Mouse (Mus musculus): ENCODE results near the gene Etnk1. TPM values are rescaled to one million over a fixed set of nuclear protein-coding genes. Genes with fewer than 3 reads are reported as not detected.

Etnk1 gene
- total RNA-seq (2014; rRNA removed; ENCODE audit: low replicate concordance) (20.6 and 22.0 TPM in 2 replicates), polyA plus RNA-seq (2015; fragmentation: Nextera tagmentation; extraction: Ambion mirVana) (7.0 and 7.4 TPM in 2 replicates)

DNA sequence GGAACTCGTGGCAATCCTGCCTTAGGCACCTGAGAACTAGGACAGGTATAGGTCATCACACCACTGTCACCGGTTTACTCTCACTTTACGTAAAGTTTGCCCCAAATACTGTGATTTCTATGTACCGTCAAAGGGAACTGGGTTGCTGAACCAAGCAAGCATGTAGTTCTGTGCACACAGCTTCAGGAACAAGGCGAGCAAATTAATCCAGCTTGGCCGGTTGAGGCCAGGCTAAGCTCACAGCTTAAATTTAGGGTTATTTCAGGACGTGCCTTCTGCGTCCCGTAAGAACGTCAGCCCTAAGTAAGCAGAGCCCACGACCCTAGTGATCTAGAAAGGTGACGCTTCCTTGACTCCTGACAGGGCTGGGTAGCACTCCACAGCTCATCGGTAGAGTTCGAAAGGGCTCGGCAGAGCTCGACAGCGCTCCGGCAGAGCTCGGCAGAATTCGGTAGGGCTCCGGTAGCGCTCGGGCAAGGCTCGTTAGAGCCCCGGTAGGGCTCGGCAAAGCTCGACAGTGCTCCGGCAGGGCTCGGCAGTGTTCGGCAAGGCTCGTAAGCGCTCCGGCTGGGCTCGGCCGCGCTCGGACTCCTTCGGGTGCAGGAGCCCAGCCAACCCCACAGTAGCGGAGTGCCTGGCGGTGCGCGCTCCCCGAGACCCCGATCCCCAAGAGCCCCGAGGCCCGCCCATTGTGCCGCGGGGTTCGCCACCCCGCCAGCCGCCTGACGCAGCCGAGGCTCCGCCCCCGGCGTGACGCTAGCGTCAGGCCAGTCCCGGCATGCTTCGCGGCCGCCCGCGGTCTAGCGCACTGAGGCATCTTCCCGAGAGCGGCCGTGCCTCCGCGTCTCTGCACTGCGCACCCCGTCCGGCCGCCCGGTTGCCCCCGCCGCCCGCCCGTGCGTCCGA, at the start of gene Etnk1:
Gene Etnk1 (plus strand): TSS at position 770 of the 906 bp plus-strand sequence.
- ATAC-seq (ENCODE audit: insufficient read depth, low read depth), result peak; percentile 95
- H3K9ac ChIP-seq (replicated peaks; ENCODE audit: low read depth, low read length), result peak within 1 kb of the TSS; percentile 90
- H3K4me2 ChIP-seq (ENCODE audit: low read depth, low read length), result peak within 1 kb of the TSS; percentile 99
- no peaks in the 10 kb centered on the region for H3K9me3 ChIP-seq (replicated peaks; ENCODE audit: control insufficient read depth, low read length)
- 1% methylated on average over 72 of the region's 81 CpGs for WGBS
- peak within 1 kb of the TSS; percentile 93 for H3K4me3 ChIP-seq (ENCODE audit: low read depth, low read length)
- peaks cover 22% of the 10 kb centered on the region; the same call in 1 of the 2 replicates for H3K4me1 ChIP-seq (ENCODE audit: control insufficient read depth, insufficient read depth)
- 0 out of 2 replicates have a peak, but pooled peaks have one; percentile 9 for TF ChIP-seq CTCF (IDR thresholded peaks at IDR 0.05; ENCODE audit: low read depth)
- TF ChIP-seq EP300 (IDR thresholded peaks at IDR 0.05; ENCODE audit: low read depth), result no peak
- peak within 1 kb of the TSS; percentile 93 for H3K27ac ChIP-seq (ENCODE audit: low read depth)
- H3K27me3 ChIP-seq (ENCODE audit: control insufficient read depth, insufficient read depth, low read length), result no peaks in the 10 kb centered on the region
- peak; percentile 88 for DNase-seq (ENCODE audit: low spot score)
- 0 out of 2 replicates have a peak, but pooled peaks cover 3% of the 10 kb centered on the region for H3K36me3 ChIP-seq (replicated peaks; ENCODE audit: control insufficient read depth, insufficient read depth, low read length)

DNA sequence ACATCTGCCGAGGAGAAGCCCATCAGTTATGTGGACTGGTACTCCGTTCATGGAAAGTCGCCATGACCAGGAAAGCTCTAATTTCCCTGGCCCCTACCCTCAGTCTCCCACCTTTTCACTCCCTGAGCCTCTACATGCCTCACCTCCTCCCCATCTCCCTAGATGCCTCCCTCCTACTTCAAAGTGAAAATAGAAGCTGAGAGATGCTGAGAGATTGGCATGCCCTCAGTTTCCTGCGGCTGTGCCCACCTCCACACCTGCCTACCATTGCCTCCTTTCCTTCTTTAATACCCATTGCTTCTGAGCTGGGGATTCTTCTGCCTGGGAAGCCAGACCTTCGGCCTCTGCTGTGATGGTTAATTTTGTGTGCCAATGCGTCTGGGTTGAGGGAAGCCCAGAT, 47.7 kb upstream of the Etnk1 start:
- no peak overlapping the region for H3K27ac ChIP-seq (ENCODE audit: low read depth)
- H3K36me3 ChIP-seq (replicated peaks; ENCODE audit: control insufficient read depth, insufficient read depth, low read length), result no peaks in the 10 kb centered on the region
- H3K9me3 ChIP-seq (replicated peaks; ENCODE audit: control insufficient read depth, low read length), result no peaks in the 10 kb centered on the region
- ATAC-seq (ENCODE audit: insufficient read depth, low read depth), result no peak
- no peak for TF ChIP-seq EP300 (IDR thresholded peaks at IDR 0.05; ENCODE audit: low read depth)
- no peak for TF ChIP-seq CTCF (IDR thresholded peaks at IDR 0.05; ENCODE audit: low read depth)
- H3K4me1 ChIP-seq (ENCODE audit: control insufficient read depth, insufficient read depth), result no peaks in the 10 kb centered on the region
- no peak overlapping the region for H3K4me2 ChIP-seq (ENCODE audit: low read depth, low read length)
- no peak for DNase-seq (ENCODE audit: low spot score)
- no peaks in the 10 kb centered on the region for H3K27me3 ChIP-seq (ENCODE audit: control insufficient read depth, insufficient read depth, low read length)
- 84% methylated on average over 6 of the region's 6 CpGs for WGBS
- H3K9ac ChIP-seq (replicated peaks; ENCODE audit: low read depth, low read length), result no peak overlapping the region
- H3K4me3 ChIP-seq (ENCODE audit: low read depth, low read length), result no peak overlapping the region

DNA sequence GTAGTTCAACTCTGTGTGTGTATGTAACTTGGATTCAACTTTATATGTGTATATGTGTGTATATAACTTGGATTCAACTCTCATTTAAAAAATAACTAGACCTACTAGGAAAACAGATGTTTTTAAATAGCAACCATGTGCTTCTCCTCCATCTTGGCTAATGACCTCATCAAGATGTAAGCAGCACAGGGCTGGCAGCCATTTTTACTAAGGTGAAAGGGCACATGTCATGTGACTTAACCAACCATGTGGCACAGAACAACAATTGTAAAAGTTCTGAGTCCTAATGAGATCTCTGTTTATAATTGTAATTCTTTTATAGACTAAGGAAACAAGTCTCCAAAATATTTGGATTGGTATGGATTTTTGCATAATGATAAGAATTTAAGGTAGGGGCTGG, 41.3 kb upstream of the Etnk1 start:
- Histone ChIP-seq H3K27me3 (ENCODE audit: control insufficient read depth, insufficient read depth, low read length) (no peaks in the 10 kb centered on the region), H3K27ac (ENCODE audit: low read depth) (no peak overlapping the region), H3K4me1 (ENCODE audit: control insufficient read depth, insufficient read depth) (no peaks in the 10 kb centered on the region), H3K4me3 (ENCODE audit: low read depth, low read length) (no peak overlapping the region), H3K9me3 (replicated peaks; ENCODE audit: control insufficient read depth, low read length) (0 out of 2 replicates have a peak, but pooled peaks cover 5% of the 10 kb centered on the region), H3K36me3 (replicated peaks; ENCODE audit: control insufficient read depth, insufficient read depth, low read length) (no peaks in the 10 kb centered on the region), H3K4me2 (ENCODE audit: low read depth, low read length) (no peak overlapping the region), H3K9ac (replicated peaks; ENCODE audit: low read depth, low read length) (no peak overlapping the region)
- no peak for ATAC-seq (ENCODE audit: insufficient read depth, low read depth)
- TF ChIP-seq CTCF (IDR thresholded peaks at IDR 0.05; ENCODE audit: low read depth), result no peak
- no peak for TF ChIP-seq EP300 (IDR thresholded peaks at IDR 0.05; ENCODE audit: low read depth)
- no peak for DNase-seq (ENCODE audit: low spot score)

DNA sequence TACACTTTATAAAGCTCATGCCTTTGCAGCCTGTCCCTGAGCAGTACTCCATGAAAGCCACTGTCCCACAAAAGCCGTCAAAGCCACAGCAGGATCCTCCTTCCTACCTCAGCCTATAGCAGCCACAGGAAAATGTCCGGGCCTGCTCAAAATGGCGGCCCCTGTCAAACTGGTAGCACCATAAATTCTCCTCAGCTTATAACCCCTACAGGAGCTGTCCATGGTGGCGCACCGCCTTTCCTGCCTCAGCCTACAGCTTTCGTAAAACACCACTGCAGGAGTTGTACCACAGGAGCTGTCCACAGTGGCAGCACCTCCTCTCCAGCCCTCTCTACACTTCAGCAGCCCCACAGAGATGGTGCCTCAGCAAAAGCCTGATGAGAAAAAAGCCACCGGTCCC, 37.6 kb upstream of the Etnk1 start:
- no peak for ATAC-seq (ENCODE audit: insufficient read depth, low read depth)
- DNase-seq (ENCODE audit: low spot score), result no peak
- no peak overlapping the region for H3K4me2 ChIP-seq (ENCODE audit: low read depth, low read length)
- WGBS, result 78% methylated on average over 7 of the region's 7 CpGs
- H3K4me1 ChIP-seq (ENCODE audit: control insufficient read depth, insufficient read depth), result no peaks in the 10 kb centered on the region
- H3K9ac ChIP-seq (replicated peaks; ENCODE audit: low read depth, low read length), result no peak overlapping the region
- TF ChIP-seq CTCF (IDR thresholded peaks at IDR 0.05; ENCODE audit: low read depth), result no peak
- TF ChIP-seq EP300 (IDR thresholded peaks at IDR 0.05; ENCODE audit: low read depth), result no peak
- 0 out of 2 replicates have a peak, but pooled peaks cover 5% of the 10 kb centered on the region for H3K9me3 ChIP-seq (replicated peaks; ENCODE audit: control insufficient read depth, low read length)
- no peak overlapping the region for H3K4me3 ChIP-seq (ENCODE audit: low read depth, low read length)
- H3K36me3 ChIP-seq (replicated peaks; ENCODE audit: control insufficient read depth, insufficient read depth, low read length), result no peaks in the 10 kb centered on the region
- no peaks in the 10 kb centered on the region for H3K27me3 ChIP-seq (ENCODE audit: control insufficient read depth, insufficient read depth, low read length)
- H3K27ac ChIP-seq (ENCODE audit: low read depth), result no peak overlapping the region

DNA sequence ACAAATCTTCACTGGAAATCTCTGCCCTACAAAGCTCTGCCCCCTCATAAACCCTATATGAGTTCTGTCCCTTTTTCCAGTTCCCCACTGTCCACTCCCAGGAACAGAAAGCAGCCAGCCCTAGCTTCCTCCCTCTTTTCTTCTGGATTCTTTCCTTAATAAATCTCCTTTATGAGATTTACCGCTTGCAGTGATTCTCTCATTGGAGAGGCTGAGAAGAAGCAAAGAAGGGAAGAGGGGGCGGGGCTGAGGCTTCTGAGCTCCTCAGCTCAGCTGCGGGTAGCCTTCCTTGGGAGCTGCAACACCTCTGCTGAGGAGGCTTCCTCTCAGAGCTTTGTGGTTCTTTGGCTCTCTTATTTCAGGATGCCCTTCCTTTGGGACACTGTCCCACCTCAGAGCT, 37.1 kb upstream of the Etnk1 start:
- Histone ChIP-seq H3K4me3 (ENCODE audit: low read depth, low read length) (no peak overlapping the region), H3K4me1 (ENCODE audit: control insufficient read depth, insufficient read depth) (no peaks in the 10 kb centered on the region), H3K9ac (replicated peaks; ENCODE audit: low read depth, low read length) (no peak overlapping the region), H3K27ac (ENCODE audit: low read depth) (no peak overlapping the region), H3K36me3 (replicated peaks; ENCODE audit: control insufficient read depth, insufficient read depth, low read length) (no peaks in the 10 kb centered on the region), H3K9me3 (replicated peaks; ENCODE audit: control insufficient read depth, low read length) (0 out of 2 replicates have a peak, but pooled peaks cover 5% of the 10 kb centered on the region), H3K27me3 (ENCODE audit: control insufficient read depth, insufficient read depth, low read length) (no peaks in the 10 kb centered on the region), H3K4me2 (ENCODE audit: low read depth, low read length) (no peak overlapping the region)
- TF ChIP-seq EP300 (IDR thresholded peaks at IDR 0.05; ENCODE audit: low read depth) (no peak), CTCF (IDR thresholded peaks at IDR 0.05; ENCODE audit: low read depth) (no peak)
- no peak for ATAC-seq (ENCODE audit: insufficient read depth, low read depth)
- WGBS, result 74% methylated on average over 3 of the region's 3 CpGs
- DNase-seq (ENCODE audit: low spot score), result no peak
